Mouse (Mus musculus): ENCODE results near the gene Enpp5. TPM values are rescaled to one million over a fixed set of nuclear protein-coding genes. Genes with fewer than 3 reads are reported as not detected.

The Enpp5 gene
- total RNA-seq, 2 experiments from 2014 or later = 149 to 157 TPM

- DNase-seq = no peak
Measured at GRCm38 (mm10) chr17:44091512-44091911, 12.9 kb downstream of the Enpp5 start.

DNA sequence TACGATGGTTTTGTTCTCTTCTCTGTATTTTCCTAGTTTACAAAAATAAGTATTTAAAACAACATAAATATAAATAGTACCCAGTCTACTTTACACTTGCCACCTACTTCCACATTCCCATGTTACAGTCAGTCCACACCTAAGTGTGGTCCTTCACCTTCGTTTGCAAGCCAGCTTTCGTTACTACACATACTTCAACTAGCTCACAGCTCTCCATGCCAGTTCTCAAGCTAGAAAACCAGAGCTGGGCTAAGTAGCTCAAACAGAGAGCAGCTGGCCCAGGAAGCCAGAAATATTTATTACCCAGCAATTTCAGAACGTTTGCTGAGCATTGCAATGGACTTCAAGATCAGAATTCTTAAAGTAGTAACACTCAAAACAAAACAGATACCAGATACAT lies 21.9 kb downstream of the Enpp5 start:
- DNase-seq = no peak

DNA sequence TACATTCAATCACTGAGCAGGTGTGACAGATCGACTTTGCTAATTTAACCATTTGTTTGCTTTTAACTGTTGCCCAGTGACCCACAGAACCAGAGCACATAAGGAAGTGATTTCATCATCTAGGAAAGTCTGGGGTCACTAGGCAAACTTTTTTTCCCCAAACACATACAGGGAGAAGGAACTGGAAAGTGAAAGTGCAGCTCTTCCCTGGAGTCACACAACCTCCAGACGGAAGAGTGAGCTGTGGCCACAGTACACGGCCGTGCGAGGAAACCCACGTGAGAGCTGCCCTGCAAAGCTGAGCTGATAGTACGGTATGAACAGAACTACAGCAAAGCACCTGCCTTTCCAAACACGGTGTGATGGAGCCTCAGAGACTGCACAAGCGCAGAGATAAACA lies 22.3 kb downstream of the Enpp5 start:
- DNase-seq = no peak

- no peak for DNase-seq
Measured at GRCm38 (mm10) chr17:44101961-44102360, 23.3 kb downstream of the Enpp5 start.

- peak; percentile 87 to 90 for DNase-seq
Measured at GRCm38 (mm10) chr17:44105287-44106138, 26.9 kb downstream of the Enpp5 start, which contains the start of gene Enpp4. Enpp4 (minus strand) TSS chr17:44105809.

DNA sequence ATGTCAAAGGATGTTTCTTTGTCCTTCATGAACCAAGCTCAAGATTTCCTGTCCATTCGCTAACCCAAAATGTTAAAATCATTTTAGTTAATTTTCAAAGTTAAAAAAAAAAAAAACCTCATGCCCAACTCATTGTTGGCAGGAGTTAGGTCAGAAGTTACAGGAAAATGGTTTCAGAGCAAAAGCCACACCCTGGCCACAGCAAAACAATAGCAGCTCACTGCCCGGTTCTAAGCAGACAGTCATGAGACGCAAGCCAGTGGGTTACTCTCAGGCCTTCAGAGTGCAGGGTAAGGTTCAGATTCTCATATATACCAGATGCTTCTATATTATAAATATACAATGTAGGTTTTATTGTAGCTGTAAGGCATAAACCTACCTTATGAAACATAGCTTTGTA lies 29.7 kb downstream of the Enpp5 start:
- no peak for DNase-seq

- no peak for DNase-seq
Measured at GRCm38 (mm10) chr17:44116584-44116983, 38.0 kb downstream of the Enpp5 start.

GRCm38 (mm10) chr17:44117721-44118120 lies 39.1 kb downstream of the Enpp5 start:
- no peak for DNase-seq

GRCm38 (mm10) chr17:44118231-44118630 lies 39.6 kb downstream of the Enpp5 start:
- no peak for DNase-seq

DNA sequence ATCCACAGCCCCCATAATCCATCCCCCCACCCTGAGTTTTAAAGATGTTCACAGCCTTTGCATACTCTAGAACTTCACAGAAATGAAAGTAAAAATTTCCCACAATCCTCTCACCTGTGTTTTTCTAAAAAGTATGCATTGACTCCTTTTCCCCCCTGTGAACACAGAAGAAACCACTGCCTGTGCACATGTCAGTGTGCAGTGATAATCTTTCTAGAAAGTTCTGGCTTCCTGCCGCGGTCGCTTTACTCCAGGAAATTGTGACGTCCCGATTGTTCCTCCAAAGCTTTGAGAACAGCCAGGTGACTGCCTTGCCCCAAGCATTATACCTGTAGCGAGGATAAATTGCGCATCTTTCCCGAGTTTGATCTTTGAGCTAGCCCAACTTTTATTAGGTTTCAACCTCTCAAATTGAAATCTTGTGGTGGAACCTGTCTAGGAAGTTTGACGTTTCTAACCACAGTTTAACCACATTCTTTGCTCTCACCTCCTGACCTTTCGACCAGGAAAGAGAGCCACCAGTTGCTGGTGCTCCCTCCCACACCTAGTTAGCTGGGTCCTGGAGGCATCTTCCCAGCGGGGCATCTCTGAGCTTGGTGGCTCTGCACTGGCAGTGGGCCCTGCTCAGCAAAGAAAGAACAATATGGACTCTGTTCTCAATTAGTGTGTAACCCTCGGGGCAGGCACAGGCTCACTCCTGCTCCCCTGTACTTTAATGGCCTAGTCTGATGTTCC lies 42.9 kb downstream of the Enpp5 start:
- no peak for DNase-seq

GRCm38 (mm10) chr17:44129092-44129750 lies 50.6 kb downstream of the Enpp5 start:
- no peak for DNase-seq

GRCm38 (mm10) chr17:44130429-44130828 lies 51.8 kb downstream of the Enpp5 start:
- DNase-seq = peak; percentile 47 to 49

DNA sequence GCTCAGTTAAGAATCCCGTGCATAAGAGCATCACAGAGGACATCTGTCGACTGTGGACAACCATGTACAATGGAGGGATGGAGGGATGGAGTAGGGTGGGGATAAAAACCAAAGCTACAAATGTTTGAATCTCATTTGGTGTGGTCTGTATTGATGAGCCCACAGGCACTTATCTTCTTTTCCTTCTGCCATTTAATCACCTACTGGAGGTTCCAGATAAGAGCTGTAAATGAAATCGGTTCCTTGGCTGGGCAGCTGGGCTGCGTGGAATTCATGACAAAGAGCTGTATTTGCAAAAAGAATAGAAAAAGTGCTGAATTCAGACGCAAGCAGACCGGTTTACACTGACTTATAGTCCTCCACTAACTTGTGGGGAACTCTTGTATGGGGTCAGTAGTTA lies 55.5 kb downstream of the Enpp5 start:
- no peak for DNase-seq

GRCm38 (mm10) chr17:44134545-44134944 lies 55.9 kb downstream of the Enpp5 start:
- no peak for DNase-seq

GRCm38 (mm10) chr17:44136018-44136417 lies 57.4 kb downstream of the Enpp5 start:
- DNase-seq = no peak

Other genes with a start within 250 kb of the Enpp5 start
- gene Enpp4, start 27.0 kb downstream of the Enpp5 start, total RNA-seq (2021) = 10 to 100 TPM; 15.5 to 16.1 TPM
- gene Clic5, start 109.8 kb downstream of the Enpp5 start, total RNA-seq (2021) = 1 to 10 TPM; 2.9 TPM

Measured in layer of hippocampus, postnatal 36 days (tissue).